Mouse (Mus musculus) stomach, postnatal 0 days (tissue): ENCODE measurements around the gene Unkl.

ENCODE experiments used
- CTCF ChIP-seq: IDR thresholded peaks from 2 replicates; pipeline ENCODE4 v1.5.1; 2016; ENCODE audit warnings: antibody characterized with exemption, low read depth, mild to moderate bottlenecking, moderate library complexity
- EP300 ChIP-seq: optimal IDR thresholded peaks from 2 replicates; pipeline ENCODE3; 2016; ENCODE audit warnings: antibody characterized with exemption

GRCm38 (mm10) chr17:25188150-25189031, at the start of gene Unkl:
- no peak for TF ChIP-seq CTCF
- TF ChIP-seq EP300 = no peak
